Mouse (Mus musculus) mouse trophoblast stem cell (cell line): ENCODE measurements around the gene Lrrc30.

ENCODE experiments used
- in situ Hi-C, 2 experiments: fragments of 300-500 bp; cut with MseI, MboI; formaldehyde crosslinking; loops; 2 replicates in 1 of 2; 3 replicates in 1 of 2; pipeline ENCODE4 v1.15.1; 2025

Lrrc30 gene

DNA sequence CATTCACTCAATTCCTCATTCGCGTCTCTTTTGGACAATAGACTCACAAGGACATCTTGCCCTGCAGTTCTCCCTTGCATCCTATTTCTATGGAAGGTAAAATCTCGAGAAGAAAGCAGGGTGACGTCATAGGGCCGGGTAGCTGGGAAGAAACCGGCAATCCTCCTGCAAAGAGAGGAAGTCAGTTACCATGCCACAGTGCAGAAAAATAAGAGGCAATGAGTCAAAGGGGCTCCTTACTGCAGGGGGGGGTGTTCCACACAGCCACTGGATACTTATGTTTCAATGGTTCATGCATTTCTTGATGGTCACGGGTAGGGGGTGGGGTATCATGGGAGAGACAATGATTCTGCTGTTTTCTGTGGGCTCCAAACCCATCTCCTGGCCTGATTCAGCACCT lies 49.1 kb downstream of the Lrrc30 start:
- in situ Hi-C loops, result no loop called here

DNA sequence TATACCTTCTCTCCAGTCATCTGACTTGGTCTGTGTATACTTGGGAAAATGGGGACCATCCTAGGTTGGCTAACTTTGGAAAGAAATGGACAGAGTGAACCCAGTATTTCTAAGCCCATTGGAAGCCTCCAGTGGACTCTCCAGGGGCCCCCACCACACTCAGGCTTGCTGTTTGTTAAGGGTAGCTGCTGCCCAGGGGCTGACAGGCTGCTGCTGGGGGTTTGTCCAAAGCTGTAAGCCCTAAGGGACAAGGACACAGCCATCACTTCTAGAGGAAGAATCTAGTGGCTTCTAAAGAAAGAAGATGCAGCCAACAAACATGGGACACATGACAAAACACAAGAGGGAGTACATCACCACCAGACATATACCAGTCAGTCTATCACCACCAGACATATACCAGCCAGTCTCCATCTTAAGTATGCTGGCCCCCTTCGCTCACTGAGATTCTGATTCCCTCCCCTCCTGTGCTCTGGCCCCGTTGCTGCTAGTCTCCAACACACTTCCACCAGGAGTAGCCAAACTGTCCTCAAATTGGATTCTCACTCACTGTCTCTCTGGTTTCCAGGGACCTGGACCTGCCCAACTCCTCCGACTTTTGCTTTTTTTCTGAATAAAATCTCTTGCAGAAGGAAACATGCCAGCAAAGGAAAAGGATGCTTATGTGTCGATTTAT lies 49.7 kb downstream of the Lrrc30 start:
- in situ Hi-C loops, result no loop called here

DNA sequence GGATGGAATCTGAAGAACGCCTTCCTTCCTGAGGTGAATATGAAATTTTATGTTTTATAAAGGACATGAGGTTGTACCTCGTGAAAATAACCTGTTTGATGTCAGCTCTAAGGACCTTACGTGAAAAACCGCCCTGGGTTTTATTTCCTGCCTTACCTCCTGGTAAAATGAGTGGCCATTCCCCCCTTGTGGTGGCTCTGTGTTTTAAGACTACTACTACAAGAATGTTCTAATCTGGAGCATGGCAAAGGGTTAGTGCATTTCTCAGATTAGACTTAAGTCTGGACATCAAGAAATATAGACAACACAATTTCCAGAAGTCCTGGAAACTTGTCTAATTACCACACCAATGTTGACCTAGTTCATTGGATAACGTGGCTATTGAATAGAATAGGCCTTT lies 50.7 kb downstream of the Lrrc30 start:
- in situ Hi-C loops, result no loop called here
